Mouse (Mus musculus): ENCODE data around the gene Gtf2h4. TPM values are rescaled to one million over a fixed set of nuclear protein-coding genes. Genes with fewer than 3 reads are reported as not detected.

Gtf2h4 gene
- total and polyA plus RNA-seq, 2 experiments from 2014 or later: 18.0 to 24.2 TPM

GRCm38 (mm10) chr17:35689936-35690645, 16.6 kb upstream of the Gtf2h4 start:
- ATAC-seq (ENCODE audit: insufficient read depth, low read depth): no peak
- TF ChIP-seq CTCF (IDR thresholded peaks at IDR 0.05; ENCODE audit: low read depth): no peak
- no peak for TF ChIP-seq EP300 (IDR thresholded peaks at IDR 0.05; ENCODE audit: low read depth)

GRCm38 (mm10) chr17:35688347-35689175, 15.0 kb upstream of the Gtf2h4 start:
- H3K27me3 ChIP-seq (ENCODE audit: control insufficient read depth, insufficient read depth, low read length): no peaks in the 10 kb centered on the region
- TF ChIP-seq EP300 (IDR thresholded peaks at IDR 0.05; ENCODE audit: low read depth) (no peak), CTCF (IDR thresholded peaks at IDR 0.05; ENCODE audit: low read depth) (no peak; the same call in 1 of the 2 replicates)
- no peaks in the 10 kb centered on the region for H3K4me1 ChIP-seq (ENCODE audit: control insufficient read depth, insufficient read depth)
- ATAC-seq (ENCODE audit: insufficient read depth, low read depth) (no peak), DNase-seq (ENCODE audit: low spot score) (no peak)
- H3K4me3 ChIP-seq (ENCODE audit: low read depth, low read length): no peak overlapping the region
- H3K27ac ChIP-seq (ENCODE audit: low read depth): no peak overlapping the region
- 83% methylated on average over 25 of the region's 25 CpGs for WGBS
- H3K9ac ChIP-seq (replicated peaks; ENCODE audit: low read depth, low read length): no peak overlapping the region
- H3K4me2 ChIP-seq (ENCODE audit: low read depth, low read length): no peak overlapping the region
- peaks cover 98% of the 10 kb centered on the region for H3K36me3 ChIP-seq (replicated peaks; ENCODE audit: control insufficient read depth, insufficient read depth, low read length)
- H3K9me3 ChIP-seq (replicated peaks; ENCODE audit: control insufficient read depth, low read length): no peaks in the 10 kb centered on the region

More at GRCm38 (mm10) chr17:35689936-35690645, 16.6 kb upstream of the Gtf2h4 start:
- WGBS: 81% methylated on average over 18 of the region's 18 CpGs
- no peak for DNase-seq (ENCODE audit: low spot score)
- no peaks in the 10 kb centered on the region for H3K27me3 ChIP-seq (ENCODE audit: control insufficient read depth, insufficient read depth, low read length)
- H3K4me2 ChIP-seq (ENCODE audit: low read depth, low read length): no peak overlapping the region
- H3K27ac ChIP-seq (ENCODE audit: low read depth): no peak overlapping the region
- H3K9me3 ChIP-seq (replicated peaks; ENCODE audit: control insufficient read depth, low read length): no peaks in the 10 kb centered on the region
- H3K4me3 ChIP-seq (ENCODE audit: low read depth, low read length): no peak overlapping the region
- H3K36me3 ChIP-seq (replicated peaks; ENCODE audit: control insufficient read depth, insufficient read depth, low read length): peaks cover 87% of the 10 kb centered on the region
- no peak overlapping the region for H3K9ac ChIP-seq (replicated peaks; ENCODE audit: low read depth, low read length)
- no peaks in the 10 kb centered on the region for H3K4me1 ChIP-seq (ENCODE audit: control insufficient read depth, insufficient read depth)

DNA sequence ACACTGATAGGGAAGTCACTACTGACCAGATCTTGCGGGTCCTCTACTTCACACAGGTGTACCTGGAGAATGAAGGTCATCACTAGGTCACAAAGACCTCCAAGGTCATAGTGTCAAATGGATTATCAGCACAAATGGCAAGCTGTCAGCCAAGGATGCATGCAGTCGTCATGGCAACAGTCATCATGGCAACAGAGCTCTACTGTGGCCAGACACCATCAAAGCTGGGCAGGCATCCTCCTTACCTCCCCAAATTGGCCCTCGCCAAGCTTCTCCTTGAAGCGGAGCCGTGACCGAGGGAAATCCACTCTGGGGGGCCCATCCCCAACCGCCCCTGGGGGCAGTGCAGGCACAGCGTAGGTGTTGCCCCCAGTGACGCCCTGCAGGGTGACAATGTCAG, 11.5 kb upstream of the Gtf2h4 start:
- H3K27me3 ChIP-seq (ENCODE audit: control insufficient read depth, insufficient read depth, low read length): no peaks in the 10 kb centered on the region
- DNase-seq (ENCODE audit: low spot score) (no peak), ATAC-seq (ENCODE audit: insufficient read depth, low read depth) (no peak)
- no peaks in the 10 kb centered on the region for H3K9me3 ChIP-seq (replicated peaks; ENCODE audit: control insufficient read depth, low read length)
- TF ChIP-seq CTCF (IDR thresholded peaks at IDR 0.05; ENCODE audit: low read depth): no peak
- TF ChIP-seq EP300 (IDR thresholded peaks at IDR 0.05; ENCODE audit: low read depth): no peak
- no peak overlapping the region for H3K9ac ChIP-seq (replicated peaks; ENCODE audit: low read depth, low read length)
- H3K4me3 ChIP-seq (ENCODE audit: low read depth, low read length): no peak overlapping the region
- 69% methylated on average over 9 of the region's 9 CpGs for WGBS
- H3K36me3 ChIP-seq (replicated peaks; ENCODE audit: control insufficient read depth, insufficient read depth, low read length): peaks cover 91% of the 10 kb centered on the region
- no peak overlapping the region for H3K27ac ChIP-seq (ENCODE audit: low read depth)
- H3K4me1 ChIP-seq (ENCODE audit: control insufficient read depth, insufficient read depth): no peaks in the 10 kb centered on the region
- no peak overlapping the region for H3K4me2 ChIP-seq (ENCODE audit: low read depth, low read length)

DNA sequence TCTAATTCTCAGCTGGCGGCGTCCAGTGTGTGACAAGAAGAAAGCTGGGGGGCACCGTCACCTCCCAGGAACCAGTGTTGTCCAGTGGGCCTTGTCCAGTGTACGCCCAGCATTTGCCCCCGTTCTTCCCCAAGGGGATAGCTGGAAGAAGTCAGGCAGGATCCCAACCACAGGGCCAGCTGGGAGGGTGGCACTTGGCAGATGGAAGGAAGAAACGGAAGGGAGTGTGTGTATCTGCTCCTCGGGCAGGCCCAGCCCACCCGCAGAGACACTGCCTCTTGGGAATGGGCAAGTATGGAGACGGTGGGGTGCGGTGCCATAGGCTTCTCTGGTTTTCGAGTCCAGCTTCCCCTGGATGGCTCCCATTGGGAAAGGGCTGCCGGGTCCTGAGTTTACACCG, 8.4 kb upstream of the Gtf2h4 start:
- Histone ChIP-seq H3K36me3 (replicated peaks; ENCODE audit: control insufficient read depth, insufficient read depth, low read length) (peaks cover 61% of the 10 kb centered on the region), H3K4me2 (ENCODE audit: low read depth, low read length) (no peak overlapping the region), H3K4me1 (ENCODE audit: control insufficient read depth, insufficient read depth) (no peaks in the 10 kb centered on the region), H3K9me3 (replicated peaks; ENCODE audit: control insufficient read depth, low read length) (no peaks in the 10 kb centered on the region), H3K9ac (replicated peaks; ENCODE audit: low read depth, low read length) (no peak overlapping the region), H3K27ac (ENCODE audit: low read depth) (no peak overlapping the region), H3K4me3 (ENCODE audit: low read depth, low read length) (no peak overlapping the region), H3K27me3 (ENCODE audit: control insufficient read depth, insufficient read depth, low read length) (no peaks in the 10 kb centered on the region)
- DNase-seq (ENCODE audit: low spot score) (no peak), ATAC-seq (ENCODE audit: insufficient read depth, low read depth) (no peak)
- WGBS: 76% methylated on average over 13 of the region's 13 CpGs
- TF ChIP-seq EP300 (IDR thresholded peaks at IDR 0.05; ENCODE audit: low read depth) (no peak), CTCF (IDR thresholded peaks at IDR 0.05; ENCODE audit: low read depth) (no peak)

DNA sequence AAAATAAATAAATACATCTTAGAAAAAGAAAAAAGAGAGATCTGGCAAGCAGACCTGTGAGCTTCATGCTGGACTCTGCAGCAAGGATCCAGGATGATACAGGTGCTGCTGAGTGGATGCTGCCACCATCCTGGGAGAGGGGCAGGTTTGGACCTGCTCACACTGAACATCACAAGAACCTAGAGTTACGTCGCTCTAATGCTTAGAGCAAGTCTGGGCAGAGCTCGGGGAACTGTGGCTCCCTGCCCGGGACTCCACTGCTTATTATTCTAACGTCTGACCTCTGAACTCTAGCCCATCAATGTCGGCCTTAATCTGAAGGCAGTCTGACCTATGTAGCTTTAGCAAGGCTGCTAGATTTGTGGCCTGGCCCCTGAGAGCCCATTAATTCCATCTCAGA, 7.1 kb upstream of the Gtf2h4 start:
- 47% methylated on average over 6 of the region's 6 CpGs for WGBS
- no peak for ATAC-seq (ENCODE audit: insufficient read depth, low read depth)
- H3K4me1 ChIP-seq (ENCODE audit: control insufficient read depth, insufficient read depth): no peaks in the 10 kb centered on the region

More for the DNA sequence above, 7.1 kb upstream of the Gtf2h4 start:
- TF ChIP-seq CTCF (IDR thresholded peaks at IDR 0.05; ENCODE audit: low read depth): no peak
- no peak for TF ChIP-seq EP300 (IDR thresholded peaks at IDR 0.05; ENCODE audit: low read depth)
- no peak overlapping the region for H3K4me2 ChIP-seq (ENCODE audit: low read depth, low read length)
- peaks cover 47% of the 10 kb centered on the region for H3K36me3 ChIP-seq (replicated peaks; ENCODE audit: control insufficient read depth, insufficient read depth, low read length)
- no peak for DNase-seq (ENCODE audit: low spot score)
- H3K9ac ChIP-seq (replicated peaks; ENCODE audit: low read depth, low read length): no peak overlapping the region
- no peaks in the 10 kb centered on the region for H3K9me3 ChIP-seq (replicated peaks; ENCODE audit: control insufficient read depth, low read length)
- H3K27me3 ChIP-seq (ENCODE audit: control insufficient read depth, insufficient read depth, low read length): no peaks in the 10 kb centered on the region
- H3K27ac ChIP-seq (ENCODE audit: low read depth): no peak overlapping the region
- no peak overlapping the region for H3K4me3 ChIP-seq (ENCODE audit: low read depth, low read length)

Measured in heart, postnatal 0 days (tissue).